Mouse (Mus musculus): ENCODE results near the gene Thy1. TPM values are rescaled to one million over a fixed set of nuclear protein-coding genes. Genes with fewer than 3 reads are reported as not detected.

The Thy1 gene
- polyA plus RNA-seq, 1 experiment from 2014 or later = 0.88 TPM

- no peaks in the 10 kb centered on the region for H3K36me3 ChIP-seq (ENCODE audit: control insufficient read depth, insufficient read depth, low read length)
- 87% methylated on average over 1 of the region's 1 CpGs for WGBS
- H3K9me3 ChIP-seq (ENCODE audit: control insufficient read depth, low read depth, low read length) = no peaks in the 10 kb centered on the region
- H3K27me3 ChIP-seq (ENCODE audit: control insufficient read depth, insufficient read depth, low read length) = peaks cover 11% of the 10 kb centered on the region; the same call in 1 of the 2 replicates
- H3K9ac ChIP-seq (replicated peaks; ENCODE audit: low read depth, low read length) = no peak overlapping the region
- H3K4me3 ChIP-seq (ENCODE audit: low read depth, low read length) = no peak overlapping the region
- H3K4me2 ChIP-seq (replicated peaks; ENCODE audit: low read depth, low read length) = no peak overlapping the region
- no peak overlapping the region for H3K27ac ChIP-seq (ENCODE audit: low read length)
- peaks cover 12% of the 10 kb centered on the region for H3K4me1 ChIP-seq (ENCODE audit: control insufficient read depth, insufficient read depth, low read length)
- no peak for ATAC-seq (ENCODE audit: insufficient number of reproducible peaks, insufficient read depth, low FRiP score, low read depth)
Observed at GRCm38 (mm10) chr9:44042396-44042680, 846 bp upstream of the Thy1 start.

GRCm38 (mm10) chr9:44043708-44044425 lies 683 bp downstream of the Thy1 start:
- Histone ChIP-seq H3K4me1 (ENCODE audit: control insufficient read depth, insufficient read depth, low read length) (peaks cover 12% of the 10 kb centered on the region), H3K27me3 (ENCODE audit: control insufficient read depth, insufficient read depth, low read length) (peaks cover 11% of the 10 kb centered on the region; the same call in 1 of the 2 replicates), H3K36me3 (ENCODE audit: control insufficient read depth, insufficient read depth, low read length) (no peaks in the 10 kb centered on the region), H3K9me3 (ENCODE audit: control insufficient read depth, low read depth, low read length) (no peaks in the 10 kb centered on the region), H3K4me2 (replicated peaks; ENCODE audit: low read depth, low read length) (peak overlapping the region; percentile 60), H3K27ac (ENCODE audit: low read length) (no peak overlapping the region), H3K9ac (replicated peaks; ENCODE audit: low read depth, low read length) (no peak overlapping the region), H3K4me3 (ENCODE audit: low read depth, low read length) (peak overlapping the region; percentile 27)
- no peak for ATAC-seq (ENCODE audit: insufficient number of reproducible peaks, insufficient read depth, low FRiP score, low read depth)
- 3% methylated on average over 23 of the region's 23 CpGs for WGBS

DNA sequence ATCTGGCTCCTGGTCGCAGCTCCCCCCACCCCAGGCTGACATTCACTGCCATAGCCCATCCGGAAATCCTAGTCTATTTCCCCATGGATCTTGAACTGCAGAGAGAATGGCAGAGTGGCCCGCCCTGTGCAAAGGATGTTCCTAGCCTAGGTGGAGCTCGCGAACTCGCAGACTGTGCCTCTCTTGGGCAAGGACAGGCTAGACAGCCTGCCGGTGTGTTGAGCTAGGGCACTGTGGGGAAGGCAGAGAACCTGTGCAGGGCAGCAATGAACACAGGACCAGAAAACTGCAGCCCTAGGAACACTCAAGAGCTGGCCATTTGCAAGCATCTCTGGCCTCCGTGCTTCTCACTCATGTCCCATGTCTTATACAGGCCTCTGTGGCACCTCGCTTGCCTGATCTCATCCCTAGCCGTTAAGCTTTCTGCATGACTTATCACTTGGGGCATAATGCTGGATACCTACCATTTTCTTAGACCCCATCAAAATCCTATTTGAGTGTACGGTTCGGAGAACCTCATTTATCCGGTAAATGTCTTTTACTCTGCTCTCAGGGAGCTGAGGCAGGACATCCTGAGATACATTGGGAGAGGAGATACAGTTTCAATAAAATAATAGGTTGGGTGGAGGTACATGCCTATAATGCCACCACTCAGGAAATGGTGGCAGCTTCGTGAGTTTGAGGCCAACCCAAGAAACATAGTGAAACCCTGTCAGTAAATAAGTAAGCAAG lies 1.4 kb downstream of the Thy1 start:
- peaks cover 11% of the 10 kb centered on the region; the same call in 1 of the 2 replicates for H3K27me3 ChIP-seq (ENCODE audit: control insufficient read depth, insufficient read depth, low read length)
- H3K4me3 ChIP-seq (ENCODE audit: low read depth, low read length) = no peak overlapping the region
- no peaks in the 10 kb centered on the region for H3K36me3 ChIP-seq (ENCODE audit: control insufficient read depth, insufficient read depth, low read length)
- no peak overlapping the region for H3K9ac ChIP-seq (replicated peaks; ENCODE audit: low read depth, low read length)
- ATAC-seq (ENCODE audit: insufficient number of reproducible peaks, insufficient read depth, low FRiP score, low read depth) = no peak
- no peak overlapping the region for H3K27ac ChIP-seq (ENCODE audit: low read length)
- H3K4me1 ChIP-seq (ENCODE audit: control insufficient read depth, insufficient read depth, low read length) = peaks cover 12% of the 10 kb centered on the region
- H3K9me3 ChIP-seq (ENCODE audit: control insufficient read depth, low read depth, low read length) = no peaks in the 10 kb centered on the region
- no peak overlapping the region for H3K4me2 ChIP-seq (replicated peaks; ENCODE audit: low read depth, low read length)
- 50% methylated on average over 14 of the region's 14 CpGs for WGBS

GRCm38 (mm10) chr9:44045158-44045883 lies 2.1 kb downstream of the Thy1 start:
- H3K27me3 ChIP-seq (ENCODE audit: control insufficient read depth, insufficient read depth, low read length) = peaks cover 11% of the 10 kb centered on the region; the same call in 1 of the 2 replicates
- no peak overlapping the region for H3K4me3 ChIP-seq (ENCODE audit: low read depth, low read length)
- H3K9ac ChIP-seq (replicated peaks; ENCODE audit: low read depth, low read length) = no peak overlapping the region
- no peak overlapping the region for H3K4me2 ChIP-seq (replicated peaks; ENCODE audit: low read depth, low read length)
- ATAC-seq (ENCODE audit: insufficient number of reproducible peaks, insufficient read depth, low FRiP score, low read depth) = no peak
- no peaks in the 10 kb centered on the region for H3K36me3 ChIP-seq (ENCODE audit: control insufficient read depth, insufficient read depth, low read length)
- H3K27ac ChIP-seq (ENCODE audit: low read length) = no peak overlapping the region
- no peaks in the 10 kb centered on the region for H3K9me3 ChIP-seq (ENCODE audit: control insufficient read depth, low read depth, low read length)
- WGBS = 60% methylated on average over 3 of the region's 3 CpGs
- H3K4me1 ChIP-seq (ENCODE audit: control insufficient read depth, insufficient read depth, low read length) = peaks cover 12% of the 10 kb centered on the region

- WGBS = 81% methylated on average over 5 of the region's 5 CpGs
- Histone ChIP-seq H3K27ac (ENCODE audit: low read length) (no peak overlapping the region), H3K9me3 (ENCODE audit: control insufficient read depth, low read depth, low read length) (no peaks in the 10 kb centered on the region), H3K36me3 (ENCODE audit: control insufficient read depth, insufficient read depth, low read length) (no peaks in the 10 kb centered on the region), H3K4me2 (replicated peaks; ENCODE audit: low read depth, low read length) (no peak overlapping the region), H3K27me3 (ENCODE audit: control insufficient read depth, insufficient read depth, low read length) (peaks cover 11% of the 10 kb centered on the region; the same call in 1 of the 2 replicates), H3K9ac (replicated peaks; ENCODE audit: low read depth, low read length) (no peak overlapping the region), H3K4me1 (ENCODE audit: control insufficient read depth, insufficient read depth, low read length) (peaks cover 12% of the 10 kb centered on the region), H3K4me3 (ENCODE audit: low read depth, low read length) (no peak overlapping the region)
- ATAC-seq (ENCODE audit: insufficient number of reproducible peaks, insufficient read depth, low FRiP score, low read depth) = no peak
Observed at GRCm38 (mm10) chr9:44045884-44046272, 2.7 kb downstream of the Thy1 start.

- no peak for ATAC-seq (ENCODE audit: insufficient number of reproducible peaks, insufficient read depth, low FRiP score, low read depth)
- peaks cover 12% of the 10 kb centered on the region for H3K4me1 ChIP-seq (ENCODE audit: control insufficient read depth, insufficient read depth, low read length)
- no peak overlapping the region for H3K9ac ChIP-seq (replicated peaks; ENCODE audit: low read depth, low read length)
- H3K9me3 ChIP-seq (ENCODE audit: control insufficient read depth, low read depth, low read length) = no peaks in the 10 kb centered on the region
- WGBS = 83% methylated on average over 12 of the region's 12 CpGs
- H3K4me3 ChIP-seq (ENCODE audit: low read depth, low read length) = no peak overlapping the region
- H3K27me3 ChIP-seq (ENCODE audit: control insufficient read depth, insufficient read depth, low read length) = peaks cover 11% of the 10 kb centered on the region; the same call in 1 of the 2 replicates
- no peak overlapping the region for H3K4me2 ChIP-seq (replicated peaks; ENCODE audit: low read depth, low read length)
- H3K27ac ChIP-seq (ENCODE audit: low read length) = no peak overlapping the region
- H3K36me3 ChIP-seq (ENCODE audit: control insufficient read depth, insufficient read depth, low read length) = no peaks in the 10 kb centered on the region
Observed at GRCm38 (mm10) chr9:44046426-44046825, 3.2 kb downstream of the Thy1 start.

GRCm38 (mm10) chr9:44047071-44047470 lies 3.9 kb downstream of the Thy1 start:
- Histone ChIP-seq H3K4me2 (replicated peaks; ENCODE audit: low read depth, low read length) (no peak overlapping the region), H3K27ac (ENCODE audit: low read length) (no peak overlapping the region), H3K9ac (replicated peaks; ENCODE audit: low read depth, low read length) (no peak overlapping the region), H3K4me3 (ENCODE audit: low read depth, low read length) (no peak overlapping the region), H3K36me3 (ENCODE audit: control insufficient read depth, insufficient read depth, low read length) (no peaks in the 10 kb centered on the region), H3K27me3 (ENCODE audit: control insufficient read depth, insufficient read depth, low read length) (peaks cover 10% of the 10 kb centered on the region; the same call in 1 of the 2 replicates), H3K4me1 (ENCODE audit: control insufficient read depth, insufficient read depth, low read length) (peaks cover 12% of the 10 kb centered on the region), H3K9me3 (ENCODE audit: control insufficient read depth, low read depth, low read length) (no peaks in the 10 kb centered on the region)
- 45% methylated on average over 6 of the region's 6 CpGs for WGBS
- no peak for ATAC-seq (ENCODE audit: insufficient number of reproducible peaks, insufficient read depth, low FRiP score, low read depth)

DNA sequence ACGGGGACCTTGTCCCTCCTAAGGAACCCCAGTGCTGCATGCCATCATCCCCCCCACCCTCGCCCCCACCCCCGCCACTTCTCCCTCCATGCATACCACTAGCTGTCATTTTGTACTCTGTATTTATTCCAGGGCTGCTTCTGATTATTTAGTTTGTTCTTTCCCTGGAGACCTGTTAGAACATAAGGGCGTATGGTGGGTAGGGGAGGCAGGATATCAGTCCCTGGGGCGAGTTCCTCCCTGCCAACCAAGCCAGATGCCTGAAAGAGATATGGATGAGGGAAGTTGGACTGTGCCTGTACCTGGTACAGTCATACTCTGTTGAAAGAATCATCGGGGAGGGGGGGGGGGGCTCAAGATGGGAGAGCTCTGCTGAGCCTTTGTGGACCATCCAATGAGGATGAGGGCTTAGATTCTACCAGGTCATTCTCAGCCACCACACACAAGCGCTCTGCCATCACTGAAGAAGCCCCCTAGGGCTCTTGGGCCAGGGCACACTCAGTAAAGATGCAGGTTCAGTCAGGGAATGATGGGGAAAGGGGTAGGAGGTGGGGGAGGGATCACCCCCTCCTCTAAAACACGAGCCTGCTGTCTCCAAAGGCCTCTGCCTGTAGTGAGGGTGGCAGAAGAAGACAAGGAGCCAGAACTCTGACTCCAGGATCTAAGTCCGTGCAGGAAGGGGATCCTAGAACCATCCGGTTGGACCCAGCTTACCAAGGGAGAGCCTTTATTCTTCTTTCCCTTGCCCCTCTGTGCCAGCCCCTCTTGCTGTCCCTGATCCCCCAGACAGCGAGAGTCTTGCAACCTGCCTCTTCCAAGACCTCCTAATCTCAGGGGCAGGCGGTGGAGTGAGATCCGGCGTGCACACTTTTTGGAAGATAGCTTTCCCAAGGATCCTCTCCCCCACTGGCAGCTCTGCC lies 4.6 kb downstream of the Thy1 start:
- Histone ChIP-seq H3K4me3 (ENCODE audit: low read depth, low read length) (no peak overlapping the region), H3K36me3 (ENCODE audit: control insufficient read depth, insufficient read depth, low read length) (no peaks in the 10 kb centered on the region), H3K27me3 (ENCODE audit: control insufficient read depth, insufficient read depth, low read length) (peaks cover 9% of the 10 kb centered on the region; the same call in 1 of the 2 replicates), H3K4me1 (ENCODE audit: control insufficient read depth, insufficient read depth, low read length) (peaks cover 12% of the 10 kb centered on the region), H3K9me3 (ENCODE audit: control insufficient read depth, low read depth, low read length) (no peaks in the 10 kb centered on the region), H3K9ac (replicated peaks; ENCODE audit: low read depth, low read length) (no peak overlapping the region), H3K4me2 (replicated peaks; ENCODE audit: low read depth, low read length) (no peak overlapping the region), H3K27ac (ENCODE audit: low read length) (no peak overlapping the region)
- 75% methylated on average over 14 of the region's 14 CpGs for WGBS
- no peak for ATAC-seq (ENCODE audit: insufficient number of reproducible peaks, insufficient read depth, low FRiP score, low read depth)
